Mouse (Mus musculus): ENCODE data around the gene Tomm40l. TPM values are rescaled to one million over a fixed set of nuclear protein-coding genes. Genes with fewer than 3 reads are reported as not detected.
A peak's percentile ranks its signal among the peaks of the same experiment; 100 is the strongest.

Gene Tomm40l
- polyA plus RNA-seq, 1 experiment from 2014 or later: 32.4 TPM

DNA sequence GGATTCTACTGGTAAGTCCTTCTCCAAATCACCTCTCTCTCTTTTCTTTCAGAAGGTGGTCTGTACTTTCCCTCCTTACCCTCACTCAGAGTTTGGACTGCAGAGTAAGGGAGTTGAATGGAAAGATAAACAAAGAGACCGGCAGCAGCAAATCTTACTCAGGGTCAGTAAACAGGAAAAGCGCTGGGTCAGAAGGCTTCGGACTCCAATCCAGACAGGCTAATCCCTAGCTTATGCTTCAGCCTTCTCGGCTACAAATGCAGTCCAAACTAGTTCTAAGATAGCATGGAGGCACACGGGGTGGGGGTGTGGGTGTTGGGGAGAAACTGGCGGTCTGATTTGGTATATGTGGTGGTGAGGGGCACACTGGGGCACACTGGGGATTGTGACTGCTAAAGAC, 15.1 kb upstream of the Tomm40l start:
- 73% methylated on average over 6 of the region's 6 CpGs for WGBS
- no peak for TF ChIP-seq CTCF (IDR thresholded peaks at IDR 0.05; ENCODE audit: low read depth)

DNA sequence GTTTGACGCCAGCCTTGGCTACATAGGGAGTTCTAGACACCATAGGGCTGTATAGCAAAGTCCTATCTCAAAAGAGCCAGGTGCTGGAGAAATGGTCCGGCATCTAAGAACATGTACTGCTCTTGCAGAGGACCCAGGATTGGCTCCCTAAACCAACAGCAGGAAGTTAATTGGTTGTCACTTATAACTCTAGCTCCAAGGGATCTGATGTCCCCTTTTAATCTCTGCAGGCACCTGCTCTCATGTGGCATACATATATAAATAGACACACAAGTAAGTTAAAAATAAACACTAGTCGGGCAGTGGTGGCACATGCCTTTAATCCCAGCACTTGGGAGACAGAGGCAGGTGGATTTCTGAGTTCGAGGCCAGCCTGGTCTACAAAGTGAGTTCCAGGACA, 13.5 kb upstream of the Tomm40l start:
- Histone ChIP-seq H3K27me3 (ENCODE audit: insufficient read depth, low read length) (no peaks in the 10 kb centered on the region), H3K4me3 (replicated peaks; ENCODE audit: low read depth, low read length) (no peak overlapping the region), H3K9ac (ENCODE audit: low read depth, low read length) (no peak overlapping the region), H3K4me2 (ENCODE audit: low read length) (no peak overlapping the region), H3K27ac (no peak overlapping the region), H3K36me3 (ENCODE audit: insufficient read depth, low read length) (peaks cover 56% of the 10 kb centered on the region), H3K9me3 (replicated peaks; ENCODE audit: low read length) (no peaks in the 10 kb centered on the region), H3K4me1 (replicated peaks; ENCODE audit: insufficient read depth, low read length) (0 out of 2 replicates have a peak, but pooled peaks cover 4% of the 10 kb centered on the region)
- ATAC-seq (replicated peaks; ENCODE audit: low FRiP score, low read depth) (no peak), DNase-seq (ENCODE audit: low spot score) (no peak)
- 85% methylated on average over 4 of the region's 4 CpGs for WGBS
- TF ChIP-seq CTCF (IDR thresholded peaks at IDR 0.05; ENCODE audit: low read depth): no peak

More for the DNA sequence above, 15.1 kb upstream of the Tomm40l start:
- Histone ChIP-seq H3K4me1 (replicated peaks; ENCODE audit: insufficient read depth, low read length) (0 out of 2 replicates have a peak, but pooled peaks cover 3% of the 10 kb centered on the region), H3K27ac (no peak overlapping the region), H3K9ac (ENCODE audit: low read depth, low read length) (no peak overlapping the region), H3K27me3 (ENCODE audit: insufficient read depth, low read length) (no peaks in the 10 kb centered on the region), H3K9me3 (replicated peaks; ENCODE audit: low read length) (no peaks in the 10 kb centered on the region), H3K4me2 (ENCODE audit: low read length) (no peak overlapping the region), H3K36me3 (ENCODE audit: insufficient read depth, low read length) (peaks cover 67% of the 10 kb centered on the region), H3K4me3 (replicated peaks; ENCODE audit: low read depth, low read length) (no peak overlapping the region)
- DNase-seq (ENCODE audit: low spot score): no peak
- ATAC-seq (replicated peaks; ENCODE audit: low FRiP score, low read depth): no peak

DNA sequence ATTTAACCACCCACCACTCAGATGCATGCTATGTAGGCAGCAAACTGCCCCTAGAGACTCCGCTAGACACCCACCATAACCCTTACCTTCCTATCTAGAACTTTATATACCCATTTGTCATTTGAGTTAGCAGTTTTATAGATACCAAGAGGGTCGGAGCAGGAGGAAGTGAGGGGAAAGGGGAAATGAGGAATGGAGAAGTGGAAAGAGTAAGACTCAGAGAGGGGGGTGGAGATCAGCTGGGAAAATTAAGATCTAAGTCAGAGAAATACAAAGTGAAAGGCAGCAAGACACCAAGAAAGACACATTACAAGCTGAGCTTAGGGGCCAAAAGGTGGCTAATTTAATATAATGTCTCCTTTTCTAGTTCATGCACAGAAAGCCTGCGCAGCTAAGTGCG, 12.2 kb upstream of the Tomm40l start:
- no peak for TF ChIP-seq CTCF (IDR thresholded peaks at IDR 0.05; ENCODE audit: low read depth)
- Histone ChIP-seq H3K36me3 (ENCODE audit: insufficient read depth, low read length) (peaks cover 52% of the 10 kb centered on the region), H3K9ac (ENCODE audit: low read depth, low read length) (no peak overlapping the region), H3K4me3 (replicated peaks; ENCODE audit: low read depth, low read length) (no peak overlapping the region), H3K27me3 (ENCODE audit: insufficient read depth, low read length) (no peaks in the 10 kb centered on the region), H3K4me2 (ENCODE audit: low read length) (no peak overlapping the region), H3K27ac (no peak overlapping the region), H3K9me3 (replicated peaks; ENCODE audit: low read length) (no peaks in the 10 kb centered on the region), H3K4me1 (replicated peaks; ENCODE audit: insufficient read depth, low read length) (0 out of 2 replicates have a peak, but pooled peaks cover 3% of the 10 kb centered on the region)
- no peak for DNase-seq (ENCODE audit: low spot score)
- no peak for ATAC-seq (replicated peaks; ENCODE audit: low FRiP score, low read depth)
- WGBS: 81% methylated on average over 4 of the region's 4 CpGs

DNA sequence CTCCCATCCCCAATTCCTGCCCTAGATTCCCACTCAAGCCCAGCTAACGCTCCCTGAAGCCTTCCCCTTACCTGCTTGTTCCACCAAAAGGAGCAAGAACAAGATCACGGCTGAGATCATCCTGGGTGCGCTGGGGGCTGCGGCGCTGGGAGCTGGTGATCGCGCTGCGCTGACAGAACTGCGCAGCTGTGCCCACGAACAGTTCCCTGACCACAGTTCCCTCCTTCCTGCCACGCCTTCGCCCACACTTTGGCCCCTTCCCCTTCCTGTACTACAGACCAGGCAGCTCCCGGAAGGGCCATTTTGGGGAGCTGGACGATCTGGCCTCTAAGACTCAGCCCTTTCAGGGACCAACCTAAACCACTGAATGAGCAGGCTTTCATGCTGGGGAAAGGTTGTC, 11.8 kb upstream of the Tomm40l start, which contains the start of gene Fcer1g:
Fcer1g (minus strand) TSS at position 240 of the 400 bp plus-strand sequence.
- DNase-seq (ENCODE audit: low spot score) (no peak), ATAC-seq (replicated peaks; ENCODE audit: low FRiP score, low read depth) (no peak)
- WGBS: 84% methylated on average over 14 of the region's 14 CpGs
- no peak for TF ChIP-seq CTCF (IDR thresholded peaks at IDR 0.05; ENCODE audit: low read depth)
- Histone ChIP-seq H3K4me2 (ENCODE audit: low read length) (no peak within 1 kb of the TSS), H3K36me3 (ENCODE audit: insufficient read depth, low read length) (peaks cover 49% of the 10 kb centered on the region), H3K9ac (ENCODE audit: low read depth, low read length) (no peak within 1 kb of the TSS), H3K9me3 (replicated peaks; ENCODE audit: low read length) (no peaks in the 10 kb centered on the region), H3K27ac (peak within 1 kb of the TSS; percentile 50; the same call in 1 of the 2 replicates), H3K4me3 (replicated peaks; ENCODE audit: low read depth, low read length) (no peak within 1 kb of the TSS), H3K27me3 (ENCODE audit: insufficient read depth, low read length) (no peaks in the 10 kb centered on the region), H3K4me1 (replicated peaks; ENCODE audit: insufficient read depth, low read length) (0 out of 2 replicates have a peak, but pooled peaks cover 3% of the 10 kb centered on the region)

- peaks cover 40% of the 10 kb centered on the region for H3K36me3 ChIP-seq (ENCODE audit: insufficient read depth, low read length)
- no peaks in the 10 kb centered on the region for H3K27me3 ChIP-seq (ENCODE audit: insufficient read depth, low read length)
- H3K4me2 ChIP-seq (ENCODE audit: low read length): no peak overlapping the region
- no peaks in the 10 kb centered on the region for H3K9me3 ChIP-seq (replicated peaks; ENCODE audit: low read length)
- H3K9ac ChIP-seq (ENCODE audit: low read depth, low read length): no peak overlapping the region
- TF ChIP-seq CTCF (IDR thresholded peaks at IDR 0.05; ENCODE audit: low read depth): no peak
- H3K27ac ChIP-seq: peak overlapping the region; percentile 50; the same call in 1 of the 2 replicates
- ATAC-seq (replicated peaks; ENCODE audit: low FRiP score, low read depth): no peak
- no peak for DNase-seq (ENCODE audit: low spot score)
- H3K4me3 ChIP-seq (replicated peaks; ENCODE audit: low read depth, low read length): no peak overlapping the region
- 0 out of 2 replicates have a peak, but pooled peaks cover 3% of the 10 kb centered on the region for H3K4me1 ChIP-seq (replicated peaks; ENCODE audit: insufficient read depth, low read length)
- 84% methylated on average over 12 of the region's 12 CpGs for WGBS
Measured at GRCm38 (mm10) chr1:171232800-171233730, 10.8 kb upstream of the Tomm40l start.

GRCm38 (mm10) chr1:171232348-171232747, 10.0 kb upstream of the Tomm40l start:
- no peak overlapping the region for H3K4me2 ChIP-seq (ENCODE audit: low read length)
- WGBS: 83% methylated on average over 5 of the region's 5 CpGs
- TF ChIP-seq CTCF (IDR thresholded peaks at IDR 0.05; ENCODE audit: low read depth): no peak
- H3K27ac ChIP-seq: no peak overlapping the region
- H3K27me3 ChIP-seq (ENCODE audit: insufficient read depth, low read length): no peaks in the 10 kb centered on the region
- H3K9ac ChIP-seq (ENCODE audit: low read depth, low read length): no peak overlapping the region
- no peaks in the 10 kb centered on the region for H3K9me3 ChIP-seq (replicated peaks; ENCODE audit: low read length)
- no peak for DNase-seq (ENCODE audit: low spot score)
- peaks cover 33% of the 10 kb centered on the region for H3K36me3 ChIP-seq (ENCODE audit: insufficient read depth, low read length)
- ATAC-seq (replicated peaks; ENCODE audit: low FRiP score, low read depth): no peak
- H3K4me1 ChIP-seq (replicated peaks; ENCODE audit: insufficient read depth, low read length): 0 out of 2 replicates have a peak, but pooled peaks cover 3% of the 10 kb centered on the region
- no peak overlapping the region for H3K4me3 ChIP-seq (replicated peaks; ENCODE audit: low read depth, low read length)
